Mouse (Mus musculus): ENCODE data around the gene Ptch2.

DNA sequence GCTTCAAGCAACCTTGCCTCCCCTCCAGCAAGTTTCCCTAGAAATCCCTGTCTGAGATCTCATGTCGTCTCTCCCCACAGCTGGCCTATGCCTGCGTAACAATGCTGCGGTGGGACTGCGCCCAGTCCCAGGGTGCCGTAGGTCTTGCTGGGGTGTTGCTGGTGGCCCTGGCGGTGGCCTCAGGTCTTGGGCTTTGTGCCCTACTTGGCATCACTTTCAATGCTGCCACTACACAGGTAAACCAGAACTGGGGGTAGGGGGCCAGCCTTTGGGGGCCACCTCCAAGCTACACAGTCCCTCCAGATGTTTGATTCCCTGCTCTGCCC, 12.6 kb downstream of the Ptch2 start:
- TF ChIP-seq ZNF384 (IDR thresholded peaks at IDR 0.05; ENCODE audit: low read depth, low read length) (no peak), ZC3H11A (IDR thresholded peaks at IDR 0.05; ENCODE audit: borderline replicate concordance, low read depth, low read length) (no peak), MAFK (IDR thresholded peaks at IDR 0.05; ENCODE audit: insufficient read depth, low read depth, low read length) (no peak), HCFC1 (IDR thresholded peaks at IDR 0.05; ENCODE audit: borderline replicate concordance, insufficient read depth, low read length) (no peak)
